Mouse (Mus musculus): ENCODE measurements around the gene Rc3h2. TPM values are rescaled to one million over a fixed set of nuclear protein-coding genes. Genes with fewer than 3 reads are reported as not detected.

The Rc3h2 gene
- polyA plus RNA-seq (2016; fragmentation: Nextera tagmentation; extraction: Ambion mirVana), result 34.5 and 35.0 TPM in 2 replicates

GRCm38 (mm10) chr2:37422306-37423304, at the start of gene Rc3h2:
Rc3h2 (minus strand) TSS chr2:37422903.
- H3K36me3 ChIP-seq (replicated peaks), result peaks cover 7% of the 10 kb centered on the region; the same call in 1 of the 2 replicates
- no peaks in the 10 kb centered on the region for H3K27me3 ChIP-seq
- ATAC-seq (ENCODE audit: low FRiP score), result peak; percentile 98
- H3K4me1 ChIP-seq, result peaks cover 14% of the 10 kb centered on the region
- peak within 1 kb of the TSS; percentile 97 for H3K4me3 ChIP-seq (replicated peaks)
- WGBS, result under 1% methylated on average over 70 of the region's 75 CpGs
- H3K9ac ChIP-seq, result peak within 1 kb of the TSS; percentile 99
- peak within 1 kb of the TSS; percentile 66 for H3K4me2 ChIP-seq
- peak within 1 kb of the TSS; percentile 98 for H3K27ac ChIP-seq
- no peaks in the 10 kb centered on the region for H3K9me3 ChIP-seq

GRCm38 (mm10) chr2:37466266-37466665, 43.6 kb upstream of the Rc3h2 start:
- no peaks in the 10 kb centered on the region for H3K4me1 ChIP-seq
- no peak overlapping the region for H3K4me2 ChIP-seq
- ATAC-seq (ENCODE audit: low FRiP score), result no peak
- H3K9ac ChIP-seq, result no peak overlapping the region
- WGBS, result 94% methylated on average over 4 of the region's 4 CpGs
- peaks cover 15% of the 10 kb centered on the region for H3K36me3 ChIP-seq (replicated peaks)
- H3K9me3 ChIP-seq, result no peaks in the 10 kb centered on the region
- H3K4me3 ChIP-seq (replicated peaks), result no peak overlapping the region
- H3K27me3 ChIP-seq, result no peaks in the 10 kb centered on the region
- H3K27ac ChIP-seq, result no peak overlapping the region

- Histone ChIP-seq H3K27me3 (no peaks in the 10 kb centered on the region), H3K4me1 (no peaks in the 10 kb centered on the region), H3K4me2 (no peak overlapping the region), H3K27ac (no peak overlapping the region), H3K4me3 (replicated peaks) (no peak overlapping the region), H3K36me3 (replicated peaks) (no peaks in the 10 kb centered on the region; the same call in 1 of the 2 replicates), H3K9ac (no peak overlapping the region), H3K9me3 (no peaks in the 10 kb centered on the region)
- 97% methylated on average over 4 of the region's 4 CpGs for WGBS
- no peak for ATAC-seq (ENCODE audit: low FRiP score)
Observed at GRCm38 (mm10) chr2:37460707-37461106, 38.0 kb upstream of the Rc3h2 start.

GRCm38 (mm10) chr2:37452376-37452760, 29.7 kb upstream of the Rc3h2 start:
- under 1% methylated on average over 23 of the region's 24 CpGs for WGBS

GRCm38 (mm10) chr2:37451667-37452375, 29.1 kb upstream of the Rc3h2 start:
- peak overlapping the region; percentile 81 for H3K4me3 ChIP-seq (replicated peaks)
- peak overlapping the region; percentile 83 for H3K27ac ChIP-seq
- ATAC-seq (ENCODE audit: low FRiP score), result peak; percentile 99
- peak overlapping the region; percentile 93 for H3K9ac ChIP-seq
- 9% methylated on average over 37 of the region's 44 CpGs for WGBS
- H3K27me3 ChIP-seq, result no peaks in the 10 kb centered on the region
- no peaks in the 10 kb centered on the region for H3K9me3 ChIP-seq
- no peaks in the 10 kb centered on the region for H3K36me3 ChIP-seq (replicated peaks)
- peak overlapping the region; percentile 84 for H3K4me2 ChIP-seq
- H3K4me1 ChIP-seq, result peaks cover 13% of the 10 kb centered on the region

More at GRCm38 (mm10) chr2:37452376-37452760, 29.7 kb upstream of the Rc3h2 start:
- Histone ChIP-seq H3K4me2 (peak overlapping the region; percentile 84), H3K36me3 (replicated peaks) (no peaks in the 10 kb centered on the region), H3K27me3 (no peaks in the 10 kb centered on the region), H3K9ac (peak overlapping the region; percentile 93), H3K4me1 (peaks cover 13% of the 10 kb centered on the region), H3K27ac (peak overlapping the region; percentile 83), H3K4me3 (replicated peaks) (peak overlapping the region; percentile 81), H3K9me3 (no peaks in the 10 kb centered on the region)
- ATAC-seq (ENCODE audit: low FRiP score), result peak; percentile 81

GRCm38 (mm10) chr2:37442611-37443591, 20.2 kb upstream of the Rc3h2 start, which contains the start of the genes Zbtb26, Zbtb6 and Rabgap1:
Zbtb26 (minus strand) TSS chr2:37443135.
Zbtb6 (minus strand) TSS chr2:37443171.
Rabgap1 (plus strand) TSS chr2:37443279.
- H3K36me3 ChIP-seq (replicated peaks), result 0 out of 2 replicates have a peak, but pooled peaks cover 3% of the 10 kb centered on the region
- ATAC-seq (ENCODE audit: low FRiP score), result peak; percentile 99
- under 1% methylated on average over 51 of the region's 51 CpGs for WGBS

GRCm38 (mm10) chr2:37431609-37432008, 8.9 kb upstream of the Rc3h2 start:
- Histone ChIP-seq H3K9me3 (no peaks in the 10 kb centered on the region), H3K9ac (peak overlapping the region; percentile 80), H3K4me2 (peak overlapping the region; percentile 81), H3K27ac (peak overlapping the region; percentile 95), H3K36me3 (replicated peaks) (peaks cover 29% of the 10 kb centered on the region), H3K4me3 (replicated peaks) (peak overlapping the region; percentile 83), H3K4me1 (peaks cover 10% of the 10 kb centered on the region), H3K27me3 (no peaks in the 10 kb centered on the region)
- WGBS, result 27% methylated on average over 7 of the region's 7 CpGs
- peak; percentile 54 for ATAC-seq (ENCODE audit: low FRiP score)

More at GRCm38 (mm10) chr2:37442611-37443591, 20.2 kb upstream of the Rc3h2 start, which contains the start of the genes Zbtb26, Zbtb6 and Rabgap1:
- Histone ChIP-seq H3K4me3 (replicated peaks) (peak within 1 kb of the TSS; percentile 84), H3K9ac (peak within 1 kb of the TSS; percentile 89), H3K27me3 (no peaks in the 10 kb centered on the region), H3K9me3 (no peaks in the 10 kb centered on the region), H3K27ac (peak within 1 kb of the TSS; percentile 90), H3K4me2 (peak within 1 kb of the TSS; percentile 83), H3K4me1 (peaks cover 20% of the 10 kb centered on the region)

- Histone ChIP-seq H3K27ac (peak overlapping the region; percentile 95), H3K4me3 (replicated peaks) (peak overlapping the region; percentile 83), H3K4me2 (peak overlapping the region; percentile 81), H3K9me3 (no peaks in the 10 kb centered on the region), H3K27me3 (no peaks in the 10 kb centered on the region), H3K4me1 (peaks cover 10% of the 10 kb centered on the region), H3K9ac (peak overlapping the region; percentile 80), H3K36me3 (replicated peaks) (peaks cover 21% of the 10 kb centered on the region)
- WGBS, result under 1% methylated on average over 38 of the region's 38 CpGs
- peak; percentile 94 for ATAC-seq (ENCODE audit: low FRiP score)
Observed at GRCm38 (mm10) chr2:37430593-37431464, 8.1 kb upstream of the Rc3h2 start.

- no peak overlapping the region for H3K4me3 ChIP-seq (replicated peaks)
- WGBS, result 62% methylated on average over 3 of the region's 3 CpGs
Observed at GRCm38 (mm10) chr2:37423671-37424070, 968 bp upstream of the Rc3h2 start.

GRCm38 (mm10) chr2:37421903-37422302, 800 bp downstream of the Rc3h2 start:
- Histone ChIP-seq H3K27me3 (no peaks in the 10 kb centered on the region), H3K27ac (peak overlapping the region; percentile 98), H3K9me3 (no peaks in the 10 kb centered on the region), H3K4me1 (peaks cover 14% of the 10 kb centered on the region), H3K4me3 (replicated peaks) (peak overlapping the region; percentile 97), H3K9ac (peak overlapping the region; percentile 99), H3K36me3 (replicated peaks) (0 out of 2 replicates have a peak, but pooled peaks cover 4% of the 10 kb centered on the region), H3K4me2 (peak overlapping the region; percentile 66)
- ATAC-seq (ENCODE audit: low FRiP score), result no peak
- WGBS, result 5% methylated on average over 3 of the region's 3 CpGs

More at GRCm38 (mm10) chr2:37423671-37424070, 968 bp upstream of the Rc3h2 start:
- Histone ChIP-seq H3K9me3 (no peaks in the 10 kb centered on the region), H3K4me1 (peaks cover 14% of the 10 kb centered on the region), H3K27ac (no peak overlapping the region), H3K36me3 (replicated peaks) (peaks cover 14% of the 10 kb centered on the region), H3K9ac (no peak overlapping the region), H3K4me2 (no peak overlapping the region), H3K27me3 (no peaks in the 10 kb centered on the region)
- no peak for ATAC-seq (ENCODE audit: low FRiP score)
